Mouse (Mus musculus) macrophage (primary cell): Measurements from ENCODE around the gene 6030468B19Rik. TPM values are rescaled to one million over a fixed set of nuclear protein-coding genes. Genes with fewer than 3 reads are reported as not detected.
A peak's percentile ranks its signal among the peaks of the same experiment; 100 is the strongest.

Source experiments
- H3K27ac ChIP-seq: fragments of 350-480 bp; formaldehyde crosslinking; 2 replicates; pipeline ENCODE4 v1.9.0; 2021
- H3K36me3 ChIP-seq: fragments of 350-480 bp; formaldehyde crosslinking; 2 replicates; pipeline ENCODE4 v1.9.0; 2021; ENCODE audit errors: inconsistent target
- H3K4me3 ChIP-seq: fragments of 350-480 bp; formaldehyde crosslinking; 2 replicates; pipeline ENCODE4 v1.9.0; 2021; ENCODE audit errors: inconsistent target
- H3K79me2 ChIP-seq: fragments of 350-480 bp; formaldehyde crosslinking; 2 replicates; pipeline ENCODE4 v1.9.0; 2021; ENCODE audit errors: inconsistent target
- WGBS: methylation state at CpG from one replicate; pipeline ENCODE4 v1.1.7; 2026; ENCODE audit warnings: inconsistent platforms; ENCODE audit not compliant: missing documents; 5-methylcytosine and 5-hydroxymethylcytosine counted together
- polyA plus RNA-seq: library from polyadenylated mRNA; stranded (reverse); fragments of 250-400 nt; gene quantifications from 3 replicates; pipeline ENCODE4 v1.2.4, GENCODE M21; 2018; ENCODE audit warnings: inconsistent platforms

The 6030468B19Rik gene
- polyA plus RNA-seq, 1 experiment from 2014 or later: not detected

DNA sequence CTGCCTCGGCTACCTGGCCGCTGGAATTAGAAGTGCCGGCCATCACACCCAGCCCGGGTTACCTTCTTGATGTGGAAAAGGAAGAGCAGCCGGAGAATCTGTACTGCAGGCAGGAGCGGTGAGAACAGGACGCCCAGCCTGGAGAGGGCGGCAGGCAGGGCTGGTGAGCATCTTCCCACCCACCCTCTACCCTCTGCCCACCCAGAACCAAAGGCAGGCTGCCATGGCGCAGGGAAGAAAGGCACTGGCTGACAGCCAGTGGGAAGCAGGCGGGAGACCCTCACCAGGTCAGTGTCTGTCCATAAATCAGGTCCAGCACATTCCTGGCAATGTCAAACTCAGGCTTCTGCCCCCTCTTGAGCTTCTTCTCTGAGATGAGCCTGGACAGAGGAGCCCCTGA is 27.1 kb upstream of the 6030468B19Rik start:
- no peak overlapping the region for H3K27ac ChIP-seq
- H3K79me2 ChIP-seq: no peaks in the 10 kb centered on the region
- H3K4me3 ChIP-seq: no peak overlapping the region
- H3K36me3 ChIP-seq: peaks cover 35% of the 10 kb centered on the region; the same call in 1 of the 2 replicates
- WGBS: 93% methylated on average over 10 of the region's 10 CpGs

DNA sequence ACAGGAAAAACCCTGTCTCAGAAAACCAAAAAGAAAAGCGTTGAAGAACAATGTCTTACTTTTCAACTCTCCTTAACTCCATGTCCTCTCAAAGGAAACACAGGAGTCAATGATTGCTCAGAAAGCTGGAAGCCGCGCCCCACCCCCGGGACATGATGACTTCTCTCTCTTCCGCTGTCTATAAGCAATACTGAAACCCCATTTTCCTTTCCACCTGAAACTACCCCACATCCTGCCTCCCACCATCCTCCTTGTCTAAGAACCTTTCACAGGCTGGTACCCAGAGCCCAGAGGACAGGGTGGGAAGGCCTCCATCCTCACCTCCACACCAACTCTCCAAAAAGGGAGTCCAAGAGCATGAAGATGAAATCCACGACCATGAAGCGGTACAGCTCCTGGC is 25.1 kb upstream of the 6030468B19Rik start:
- peaks cover 25% of the 10 kb centered on the region; the same call in 1 of the 2 replicates for H3K36me3 ChIP-seq
- H3K27ac ChIP-seq: no peak overlapping the region
- H3K4me3 ChIP-seq: no peak overlapping the region
- 99% methylated on average over 7 of the region's 7 CpGs for WGBS
- no peaks in the 10 kb centered on the region for H3K79me2 ChIP-seq

DNA sequence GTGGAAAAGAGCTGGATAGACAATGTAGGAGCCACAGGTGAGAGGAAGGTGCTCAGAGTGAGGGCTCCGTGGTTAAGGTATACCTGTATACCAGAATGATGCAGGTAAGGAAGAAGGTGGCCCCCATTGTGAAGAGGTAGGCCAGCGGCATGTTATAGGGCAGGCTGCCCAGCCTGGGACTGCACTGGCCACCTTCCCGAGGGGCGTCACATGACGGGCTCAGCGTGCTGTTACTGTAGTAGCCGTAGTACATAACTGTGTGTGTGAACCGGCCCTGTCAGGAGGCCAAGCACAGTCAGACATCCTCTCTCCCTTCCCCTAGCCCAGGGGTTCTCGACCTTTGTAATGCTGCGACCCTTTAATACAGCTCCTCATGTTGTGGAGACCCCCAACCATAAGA is 22.5 kb upstream of the 6030468B19Rik start:
- H3K36me3 ChIP-seq: peaks cover 25% of the 10 kb centered on the region; the same call in 1 of the 2 replicates
- WGBS: 94% methylated on average over 10 of the region's 10 CpGs
- no peaks in the 10 kb centered on the region for H3K79me2 ChIP-seq
- no peak overlapping the region for H3K4me3 ChIP-seq
- H3K27ac ChIP-seq: no peak overlapping the region

DNA sequence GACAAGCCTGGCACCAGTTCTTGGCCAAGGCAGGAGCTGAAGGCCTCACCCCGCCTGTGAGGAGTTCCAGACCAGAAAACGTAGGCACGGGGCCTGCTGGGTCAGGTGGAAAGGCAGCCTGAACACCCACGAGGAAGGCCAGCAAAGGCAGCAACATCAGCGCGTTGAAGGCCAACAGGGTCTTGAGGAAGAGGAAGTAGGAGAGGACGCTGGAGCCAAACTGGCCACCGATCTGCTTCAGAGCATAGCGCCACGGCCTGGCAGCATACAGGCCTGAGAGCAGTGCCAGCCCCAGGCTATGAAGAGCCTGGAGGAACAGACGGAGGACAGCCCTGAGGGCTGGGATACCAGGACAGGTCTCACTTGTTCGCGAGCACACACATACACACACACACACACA is 21.9 kb upstream of the 6030468B19Rik start:
- Histone ChIP-seq H3K27ac (no peak overlapping the region), H3K79me2 (no peaks in the 10 kb centered on the region), H3K4me3 (no peak overlapping the region), H3K36me3 (peaks cover 25% of the 10 kb centered on the region; the same call in 1 of the 2 replicates)
- 62% methylated on average over 10 of the region's 13 CpGs for WGBS

DNA sequence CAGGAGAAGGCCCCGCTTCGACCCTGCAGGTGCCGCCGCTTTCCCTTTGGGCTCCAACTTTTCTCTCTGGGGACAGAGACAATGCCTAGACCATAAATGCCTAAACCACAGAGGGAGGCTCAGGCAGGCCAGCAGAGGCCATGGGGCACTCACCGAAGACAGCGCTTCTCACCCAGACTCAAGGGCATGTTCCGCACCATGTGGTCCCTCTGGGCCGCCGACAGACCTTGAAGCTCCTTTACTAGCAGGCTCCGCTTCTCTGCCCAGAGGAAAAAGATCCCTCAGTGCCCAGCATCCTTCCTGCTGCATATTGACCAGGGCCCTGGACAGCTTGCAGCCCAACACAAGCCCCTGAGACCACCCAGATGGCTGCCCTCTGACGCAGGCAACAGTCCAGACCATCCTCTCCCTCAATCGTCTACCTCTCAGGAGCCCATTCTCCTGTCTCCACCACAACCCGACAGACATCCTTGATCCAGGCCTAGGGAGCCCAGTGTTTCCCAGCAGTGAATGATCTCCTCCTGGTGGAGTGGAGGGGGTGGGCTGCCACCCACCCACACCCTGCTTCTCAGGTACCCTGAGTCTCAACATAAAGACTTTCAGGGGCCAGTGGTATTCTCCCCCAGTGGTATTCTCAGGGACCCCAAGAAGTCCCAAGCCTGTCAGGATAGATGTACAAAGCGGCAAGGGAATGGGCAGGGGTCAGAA is 21.2 kb upstream of the 6030468B19Rik start:
- H3K27ac ChIP-seq: no peak overlapping the region
- H3K79me2 ChIP-seq: no peaks in the 10 kb centered on the region
- WGBS: 93% methylated on average over 14 of the region's 14 CpGs
- H3K4me3 ChIP-seq: no peak overlapping the region
- peaks cover 25% of the 10 kb centered on the region; the same call in 1 of the 2 replicates for H3K36me3 ChIP-seq

DNA sequence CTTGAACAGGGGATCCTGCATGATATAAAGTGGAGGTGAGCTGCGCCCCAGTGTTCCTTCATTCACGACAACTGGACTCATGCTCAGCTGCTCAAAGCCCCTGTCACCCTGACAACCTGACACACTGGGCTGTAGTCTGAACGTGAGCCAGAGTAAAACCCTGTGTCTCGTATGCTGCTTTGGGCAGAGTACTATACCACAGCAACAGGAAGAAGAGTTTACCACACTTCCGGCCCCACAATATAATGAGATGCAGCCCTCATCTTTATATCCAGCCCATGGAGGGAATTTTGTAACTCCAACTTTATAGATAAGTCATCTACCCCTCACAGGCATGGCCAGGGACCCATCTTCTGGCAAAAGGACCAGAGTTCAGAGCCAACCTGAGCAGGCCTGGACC is 20.3 kb upstream of the 6030468B19Rik start:
- no peaks in the 10 kb centered on the region for H3K79me2 ChIP-seq
- H3K36me3 ChIP-seq: peaks cover 25% of the 10 kb centered on the region; the same call in 1 of the 2 replicates
- no peak overlapping the region for H3K4me3 ChIP-seq
- 39% methylated on average over 5 of the region's 5 CpGs for WGBS
- no peak overlapping the region for H3K27ac ChIP-seq

DNA sequence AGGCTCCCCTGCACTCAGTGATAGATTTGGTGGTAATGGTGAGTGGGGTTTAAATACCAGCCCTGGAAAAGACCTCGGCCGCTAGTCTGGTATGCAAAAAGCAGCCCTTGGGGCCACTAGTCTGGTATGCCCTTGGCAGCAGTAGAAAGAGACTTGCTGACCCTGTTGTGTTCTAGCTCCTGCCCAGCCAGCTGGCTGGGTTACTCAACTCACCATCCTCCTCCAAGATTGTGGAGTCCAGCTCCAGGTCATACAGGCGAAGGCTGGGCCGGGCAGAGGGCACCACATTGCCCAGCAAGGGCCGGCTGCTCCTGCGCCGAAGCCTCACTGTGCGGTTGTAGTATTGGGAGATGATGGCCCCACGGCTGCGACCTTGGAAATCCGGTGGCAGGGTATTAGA is 19.4 kb upstream of the 6030468B19Rik start:
- Histone ChIP-seq H3K79me2 (no peaks in the 10 kb centered on the region), H3K27ac (no peak overlapping the region), H3K36me3 (peaks cover 19% of the 10 kb centered on the region; the same call in 1 of the 2 replicates), H3K4me3 (no peak overlapping the region)
- WGBS: 91% methylated on average over 8 of the region's 11 CpGs

DNA sequence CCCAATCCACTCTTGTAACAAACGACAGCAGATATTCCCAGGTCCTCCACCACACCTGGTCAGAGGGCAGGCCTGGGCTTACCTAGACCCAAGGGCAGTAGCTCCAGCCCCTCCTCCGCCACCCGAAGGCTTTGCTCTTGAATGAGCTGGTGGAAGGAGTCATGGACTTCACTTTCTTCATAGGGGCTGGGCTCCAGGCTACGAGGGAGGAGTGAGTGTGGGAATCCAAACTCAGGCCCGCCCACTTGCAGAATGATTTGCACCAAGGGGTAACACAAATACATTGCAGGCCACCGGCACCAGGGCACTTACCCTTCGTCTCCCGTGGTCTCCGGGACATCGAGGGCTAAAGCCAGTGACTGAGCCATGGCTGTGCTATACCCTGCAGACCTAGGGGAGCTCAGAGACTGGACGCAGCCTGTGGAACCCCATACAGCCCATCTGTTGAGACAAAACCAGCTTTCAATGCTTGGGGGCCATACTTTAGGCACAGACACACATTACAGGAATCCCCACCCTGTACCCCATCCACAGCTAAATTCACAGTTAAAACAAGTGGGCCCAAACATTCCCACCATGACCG is 18.5 kb upstream of the 6030468B19Rik start:
- H3K79me2 ChIP-seq: no peaks in the 10 kb centered on the region
- WGBS: 21% methylated on average over 12 of the region's 12 CpGs
- H3K36me3 ChIP-seq: peaks cover 9% of the 10 kb centered on the region; the same call in 1 of the 2 replicates
- peak overlapping the region; percentile 98 for H3K27ac ChIP-seq
- H3K4me3 ChIP-seq: peak overlapping the region; percentile 44; the same call in 1 of the 2 replicates

DNA sequence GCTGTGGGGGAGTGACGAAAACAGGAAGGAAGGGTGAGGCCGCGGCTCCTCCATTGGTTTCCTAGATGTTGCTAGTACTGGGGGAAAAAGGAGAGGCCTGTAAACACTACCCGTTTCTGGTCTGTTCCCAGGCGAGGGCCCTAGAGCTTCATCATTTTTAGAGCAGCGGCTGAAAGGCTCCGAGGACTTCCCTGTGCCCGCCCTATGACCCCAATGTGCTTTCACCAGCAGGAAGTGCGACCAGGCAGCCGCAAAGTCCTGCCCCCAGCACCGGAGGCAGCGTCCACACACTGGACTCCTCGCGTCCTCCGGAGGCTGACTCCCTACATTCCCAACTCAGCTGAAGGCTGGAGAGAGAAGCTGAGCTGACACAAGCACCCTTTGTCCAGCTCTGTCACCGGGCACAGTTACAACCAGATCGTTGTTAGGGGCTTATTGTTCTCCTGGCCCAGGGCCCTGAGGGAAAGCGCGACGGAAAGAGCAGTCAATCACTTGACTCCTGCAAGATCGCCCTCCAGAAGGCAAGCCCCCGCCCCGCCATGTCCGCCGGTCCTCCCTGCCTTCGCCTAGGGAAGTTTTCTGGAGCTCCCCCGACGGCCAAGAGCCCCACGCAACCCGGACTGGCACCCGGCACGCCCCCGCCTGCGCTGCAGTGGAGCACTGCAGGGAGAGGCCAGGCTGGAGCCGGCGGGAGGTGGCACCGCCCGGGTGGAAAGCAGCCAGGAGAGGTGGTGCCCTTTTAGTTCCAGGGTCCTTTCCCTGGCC is 17.8 kb upstream of the 6030468B19Rik start:
- peak overlapping the region; percentile 44 for H3K4me3 ChIP-seq
- H3K36me3 ChIP-seq: peaks cover 5% of the 10 kb centered on the region; the same call in 1 of the 2 replicates
- WGBS: 1% methylated on average over 38 of the region's 38 CpGs

DNA sequence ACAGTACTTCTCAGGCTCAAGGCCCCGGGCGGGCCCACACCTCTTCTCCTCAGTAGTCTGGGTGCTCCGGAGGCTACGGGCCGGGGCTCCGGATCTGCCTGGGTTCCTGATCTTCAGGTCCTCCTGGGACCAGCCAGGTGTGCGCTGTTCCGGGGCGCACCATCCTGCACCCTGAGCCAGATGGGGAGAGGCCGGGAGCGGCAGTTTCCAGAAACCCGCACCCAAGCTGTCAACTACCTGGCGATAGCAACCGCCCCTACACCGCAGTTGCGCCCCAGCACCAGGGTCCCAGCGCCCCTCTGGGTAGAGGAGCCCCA is 17.3 kb upstream of the 6030468B19Rik start:
- under 1% methylated on average over 17 of the region's 17 CpGs for WGBS
- H3K4me3 ChIP-seq: peak overlapping the region; percentile 44
- no peaks in the 10 kb centered on the region; the same call in 1 of the 2 replicates for H3K36me3 ChIP-seq
- peak overlapping the region; percentile 98 for H3K27ac ChIP-seq
- no peaks in the 10 kb centered on the region for H3K79me2 ChIP-seq

More for the DNA sequence above, 17.8 kb upstream of the 6030468B19Rik start:
- Histone ChIP-seq H3K27ac (peak overlapping the region; percentile 98), H3K79me2 (no peaks in the 10 kb centered on the region)

DNA sequence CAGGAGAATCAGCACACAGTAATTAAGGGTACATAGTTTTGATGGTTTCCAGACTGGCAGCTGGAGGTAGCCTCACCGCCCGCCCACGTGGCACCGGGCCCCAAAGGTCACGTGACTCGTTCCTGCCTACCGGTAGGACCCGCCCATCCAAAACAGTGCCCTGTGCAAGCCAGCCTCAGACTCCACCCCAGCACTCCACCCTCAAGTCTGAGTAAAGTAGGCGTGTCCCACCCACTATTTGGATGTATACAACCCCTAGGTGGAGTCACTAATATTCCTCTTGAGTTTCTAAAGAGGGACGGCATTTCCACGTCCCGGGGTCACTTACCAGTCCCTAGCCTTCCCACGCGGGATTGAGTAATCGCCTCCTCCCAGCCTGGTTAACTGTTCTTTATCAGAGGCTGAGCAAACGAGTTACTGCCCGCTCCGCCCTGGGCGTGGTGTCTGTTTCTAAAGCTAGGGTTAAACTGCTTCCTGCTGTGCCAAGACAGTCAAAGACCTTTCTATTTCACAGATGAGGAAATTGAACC is 16.8 kb upstream of the 6030468B19Rik start:
- WGBS: under 1% methylated on average over 19 of the region's 19 CpGs
- Histone ChIP-seq H3K79me2 (no peaks in the 10 kb centered on the region), H3K27ac (peak overlapping the region; percentile 98), H3K4me3 (peak overlapping the region; percentile 44), H3K36me3 (no peaks in the 10 kb centered on the region; the same call in 1 of the 2 replicates)

DNA sequence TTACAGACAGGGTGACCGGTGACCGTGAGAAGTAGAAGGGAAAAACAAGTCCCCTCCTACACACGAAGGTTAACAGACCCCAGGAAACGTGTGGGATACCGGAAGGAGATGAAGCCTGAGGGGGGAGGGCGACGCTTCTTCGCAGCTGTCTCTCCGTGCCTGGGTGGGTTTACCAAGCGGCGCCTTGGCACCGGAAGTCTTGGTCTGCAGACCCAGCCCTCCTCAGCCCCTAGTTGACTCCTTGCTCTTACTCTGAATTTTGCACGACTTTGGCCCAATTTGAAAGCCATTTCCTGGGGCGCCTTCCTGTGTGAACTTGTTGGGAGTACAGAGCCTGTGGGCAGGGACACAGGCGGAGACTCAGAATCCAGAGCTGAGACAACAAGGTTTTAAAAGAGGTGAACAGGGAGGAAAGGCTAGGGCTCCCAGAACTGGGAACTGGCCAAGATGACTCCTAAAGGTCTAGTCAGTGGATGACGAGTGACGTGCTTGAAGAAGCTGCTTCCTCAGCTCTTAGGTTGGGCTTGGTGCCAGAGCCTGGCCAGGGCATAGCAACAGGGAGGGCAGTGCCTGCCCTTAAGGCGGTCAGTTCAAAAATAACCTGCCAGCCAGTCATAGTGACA is 16.1 kb upstream of the 6030468B19Rik start:
- WGBS: under 1% methylated on average over 18 of the region's 18 CpGs

DNA sequence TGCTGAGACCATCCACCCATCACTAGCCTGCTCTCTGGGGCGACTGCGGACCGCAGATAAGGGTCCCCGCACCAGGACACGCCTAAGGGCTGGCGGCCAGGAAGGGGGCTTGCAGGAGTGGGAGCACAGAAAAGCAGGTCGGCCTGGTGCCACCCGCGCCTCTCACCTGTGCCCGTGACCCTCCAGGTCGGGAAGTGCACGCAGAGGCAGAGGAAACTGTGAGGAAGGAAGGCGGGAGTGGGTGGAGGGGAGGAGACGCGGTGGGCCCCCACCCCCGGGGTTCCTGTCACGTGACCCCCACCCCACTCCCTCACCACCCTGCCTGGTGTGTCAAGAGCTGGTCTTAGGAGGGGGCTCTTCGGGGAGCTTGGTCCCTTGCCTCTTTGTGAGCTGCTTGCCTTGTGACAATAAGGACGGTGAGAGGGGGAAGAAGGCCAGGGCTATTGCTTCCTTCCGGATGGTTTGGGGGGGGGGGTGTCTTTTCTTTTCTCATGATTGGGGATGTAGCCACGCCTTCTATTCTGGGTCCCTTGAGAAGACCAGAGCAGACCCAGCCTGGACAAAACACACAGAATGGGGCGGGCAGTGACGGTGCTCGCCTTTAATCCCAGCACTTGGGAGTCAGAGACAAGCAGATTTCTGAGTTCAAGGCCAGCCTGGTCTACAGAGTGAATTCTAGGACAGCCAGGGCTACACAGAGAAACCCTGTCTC is 15.3 kb upstream of the 6030468B19Rik start, which contains the start of the genes Tmc8 and Tmc6:
TSS of gene Tmc8 (plus strand) at position 84 of the 712 bp plus-strand sequence.
TSS of gene Tmc6 (minus strand) at position 206 of the 712 bp plus-strand sequence.
- 12% methylated on average over 24 of the region's 24 CpGs for WGBS
- no peaks in the 10 kb centered on the region for H3K79me2 ChIP-seq
- peak within 1 kb of the TSS; percentile 44 for H3K4me3 ChIP-seq
- H3K27ac ChIP-seq: peak within 1 kb of the TSS; percentile 98
- no peaks in the 10 kb centered on the region for H3K36me3 ChIP-seq

More for the DNA sequence above, 16.1 kb upstream of the 6030468B19Rik start:
- H3K36me3 ChIP-seq: no peaks in the 10 kb centered on the region; the same call in 1 of the 2 replicates
- H3K27ac ChIP-seq: peak overlapping the region; percentile 98
- peak overlapping the region; percentile 44 for H3K4me3 ChIP-seq
- H3K79me2 ChIP-seq: no peaks in the 10 kb centered on the region
